Mouse (Mus musculus) lung, adult 2 months (tissue): ENCODE results near the gene Usp50.

Source experiments
- CTCF ChIP-seq: fragments of 200-500 bp; IDR thresholded peaks from 2 replicates; pipeline ENCODE4 v1.5.1; 2011; ENCODE audit warnings: mild to moderate bottlenecking, low read length, control low read depth; ENCODE audit not compliant: insufficient read depth
- POLR2A ChIP-seq: fragments of 200-500 bp; IDR thresholded peaks from 2 replicates; pipeline ENCODE4 v1.6.1; 2011; ENCODE audit warnings: low read depth, mild to moderate bottlenecking, control low read depth, low read length, borderline replicate concordance; ENCODE audit errors: extremely low read depth

- TF ChIP-seq CTCF = no peak
- TF ChIP-seq POLR2A = no peak
Observed at GRCm38 (mm10) chr2:126676122-126676515, 107.2 kb downstream of the Usp50 start, which contains the start of gene Gabpb1.
